ENCODE assay signal across 20 mouse cellular contexts in genomic region chr13:46759281-46759809, GRCm38 (mm10). TPM values are rescaled to one million over a fixed set of nuclear protein-coding genes. Genes with fewer than 3 reads are reported as not detected.
A peak's percentile ranks its signal among the peaks of the same experiment; 100 is the strongest.
DNase-seq lines count a peak whose midpoint lies in the region; ATAC-seq and TF ChIP-seq lines count a peak whose summit lies in the region.
"Had no signal": no experiment of that assay in that cellular context is flagged by ENCODE, and none has a peak within 500 bp of the region (broad histone marks: within the 10 kb centered on the region; RNA-seq: fewer than 3 reads in every experiment).

No protein-coding gene starts in this region.

- no peaks in the 10 kb centered on the region for H3K9me3 ChIP-seq in hindbrain, embryonic 14.5 days (ENCODE audit: control insufficient read depth, low read length)
- no peaks in the 10 kb centered on the region for H3K9me3 ChIP-seq in hindbrain, embryonic 16.5 days (ENCODE audit: control insufficient read depth, low read length)
- no peaks in the 10 kb centered on the region for H3K9me3 ChIP-seq in ES-Bruce4 (replicated peaks; ENCODE audit: control insufficient read depth, insufficient read depth, low read length, poor library complexity, severe bottlenecking)
- no peaks in the 10 kb centered on the region for H3K9me3 ChIP-seq in midbrain, postnatal 0 days (ENCODE audit: low read length)
- H3K9me3 ChIP-seq: embryonic facial prominence, embryonic 15.5 days had no signal

- H3K27me3 ChIP-seq in hindbrain, embryonic 14.5 days (ENCODE audit: control insufficient read depth, insufficient read depth, low read length): no peaks in the 10 kb centered on the region
- H3K27me3 ChIP-seq in hindbrain, embryonic 16.5 days (replicated peaks; ENCODE audit: control insufficient read depth, insufficient read depth, low read length): no peaks in the 10 kb centered on the region
- no peaks in the 10 kb centered on the region for H3K27me3 ChIP-seq in ES-Bruce4 (ENCODE audit: control insufficient read depth, insufficient read depth, low read length, poor library complexity, severe bottlenecking)
- no peaks in the 10 kb centered on the region for H3K27me3 ChIP-seq in midbrain, postnatal 0 days (ENCODE audit: insufficient read depth, low read length)
- H3K27me3 ChIP-seq: embryonic facial prominence, embryonic 15.5 days had no signal

- no peak for TF ChIP-seq EP300 in ES-Bruce4 (IDR thresholded peaks at IDR 0.05; ENCODE audit: insufficient read depth, low read depth, low read length)

- 37% methylated on average over 8 of the region's 8 CpGs for WGBS in hindbrain, embryonic 14.5 days
- 45% methylated on average over 8 of the region's 8 CpGs for WGBS in hindbrain, embryonic 16.5 days
- WGBS in midbrain, postnatal 0 days: 40% methylated on average over 8 of the region's 8 CpGs

- DNase-seq in hindbrain, embryonic 14.5 days (ENCODE audit: low spot score): no peak
- DNase-seq in midbrain, postnatal 0 days (ENCODE audit: low spot score): peak; percentile 10
- no peak for DNase-seq in cerebellum, postnatal 10 days
- no peak for DNase-seq in layer of hippocampus, adult 11-12 months (ENCODE audit: low spot score)
- no peak for DNase-seq in left cerebral cortex, adult 2 months (ENCODE audit: extremely low spot score in 1 of 2, low spot score in 2 of 2)
- DNase-seq: adrenal gland, postnatal 14 days; cerebellum, adult 9-10 months; gastrocnemius, postnatal 14 days; heart, adult 11 months; kidney, adult 11 months; right cerebral cortex, postnatal 14 days; thymus, postnatal 36 days had no signal

- H3K4me2 ChIP-seq in hindbrain, embryonic 14.5 days (replicated peaks): no peak overlapping the region
- H3K4me2 ChIP-seq in hindbrain, embryonic 16.5 days (ENCODE audit: low read length): no peak overlapping the region
- no peak overlapping the region for H3K4me2 ChIP-seq in midbrain, postnatal 0 days (ENCODE audit: low read depth, low read length, poor library complexity, severe bottlenecking)
- H3K4me2 ChIP-seq: embryonic facial prominence, embryonic 15.5 days; heart, embryonic 11.5 days had no signal

- no peak for TF ChIP-seq CTCF in ES-Bruce4 (IDR thresholded peaks at IDR 0.05; ENCODE audit: low read depth, low read length)
- TF ChIP-seq CTCF in midbrain, postnatal 0 days (IDR thresholded peaks at IDR 0.05): no peak
- no peak for TF ChIP-seq CTCF in left cerebral cortex, adult 2 months (IDR thresholded peaks at IDR 0.05)

- H3K4me1 ChIP-seq in hindbrain, embryonic 14.5 days (replicated peaks; ENCODE audit: control insufficient read depth, insufficient read depth, low read length): no peaks in the 10 kb centered on the region; the same call in 1 of the 2 replicates
- no peaks in the 10 kb centered on the region; the same call in none of the 2 replicates for H3K4me1 ChIP-seq in hindbrain, embryonic 16.5 days (ENCODE audit: control insufficient read depth, insufficient read depth, low read depth, low read length)
- no peaks in the 10 kb centered on the region for H3K4me1 ChIP-seq in ES-Bruce4 (ENCODE audit: control insufficient read depth, insufficient read depth, low read length)
- H3K4me1 ChIP-seq in midbrain, postnatal 0 days (ENCODE audit: insufficient read depth, low read length): no peaks in the 10 kb centered on the region
- H3K4me1 ChIP-seq: embryonic facial prominence, embryonic 15.5 days had no signal

- H3K36me3 ChIP-seq in hindbrain, embryonic 14.5 days (replicated peaks; ENCODE audit: control insufficient read depth, insufficient read depth): peaks cover 39% of the 10 kb centered on the region
- peaks cover 7% of the 10 kb centered on the region; the same call in 1 of the 2 replicates for H3K36me3 ChIP-seq in hindbrain, embryonic 16.5 days (ENCODE audit: control insufficient read depth, insufficient read depth, low read length)
- H3K36me3 ChIP-seq in ES-Bruce4 (ENCODE audit: control insufficient read depth, insufficient read depth, low read length, poor library complexity, severe bottlenecking): peaks cover 3% of the 10 kb centered on the region; the same call in 1 of the 2 replicates
- H3K36me3 ChIP-seq in midbrain, postnatal 0 days (ENCODE audit: insufficient read depth, low read length): peaks cover 11% of the 10 kb centered on the region

- intact Hi-C loops in left cerebral cortex, adult 2 months (cut with DNase I): no loop called here

- H3K4me3 ChIP-seq in hindbrain, embryonic 14.5 days (replicated peaks; ENCODE audit: low read length): no peak overlapping the region
- H3K4me3 ChIP-seq in hindbrain, embryonic 16.5 days (ENCODE audit: low read length): no peak overlapping the region
- H3K4me3 ChIP-seq in ES-Bruce4 (ENCODE audit: low read depth, low read length): peak overlapping the region; percentile 35; the same call in 1 of the 2 replicates
- H3K4me3 ChIP-seq in midbrain, postnatal 0 days (ENCODE audit: low read depth, low read length): no peak overlapping the region
- no peak overlapping the region for H3K4me3 ChIP-seq in left cerebral cortex, adult 2 months
- H3K4me3 ChIP-seq: embryonic facial prominence, embryonic 15.5 days had no signal

- H3K27ac ChIP-seq in hindbrain, embryonic 14.5 days: peak overlapping the region; percentile 8
- no peak overlapping the region for H3K27ac ChIP-seq in hindbrain, embryonic 16.5 days (ENCODE audit: low read depth, low read length)
- peak overlapping the region; percentile 28; the same call in 1 of the 2 replicates for H3K27ac ChIP-seq in ES-Bruce4 (ENCODE audit: insufficient read depth, low read length)
- H3K27ac ChIP-seq in midbrain, postnatal 0 days (ENCODE audit: low read depth, low read length): no peak overlapping the region
- no peak overlapping the region for H3K27ac ChIP-seq in left cerebral cortex, adult 2 months
- H3K27ac ChIP-seq: embryonic facial prominence, embryonic 15.5 days; kidney, postnatal 0 days; macrophage had no signal

- no peak for ATAC-seq in hindbrain, embryonic 14.5 days (ENCODE audit: low FRiP score)
- ATAC-seq in hindbrain, embryonic 16.5 days: no peak
- ATAC-seq in inflammation-experienced regulatory T-cells, adult 6 months: peak; percentile 21
- ATAC-seq in midbrain, postnatal 0 days (ENCODE audit: low FRiP score): 0 out of 2 replicates have a peak, but pooled peaks have one; percentile 44
- ATAC-seq: forebrain, embryonic 16.5 days had no signal

- no peak for TF ChIP-seq POLR2A in ES-Bruce4 (IDR thresholded peaks at IDR 0.05; ENCODE audit: insufficient read depth, low read length)

- H3K9ac ChIP-seq in hindbrain, embryonic 14.5 days: peak overlapping the region; percentile 28; the same call in 1 of the 2 replicates
- no peak overlapping the region for H3K9ac ChIP-seq in hindbrain, embryonic 16.5 days (ENCODE audit: low read depth, low read length)
- H3K9ac ChIP-seq in ES-Bruce4 (ENCODE audit: low read depth, poor library complexity, severe bottlenecking): peak overlapping the region; percentile 24; the same call in 1 of the 2 replicates
- no peak overlapping the region for H3K9ac ChIP-seq in midbrain, postnatal 0 days (replicated peaks; ENCODE audit: low read length, poor library complexity, severe bottlenecking)
- H3K9ac ChIP-seq: embryonic facial prominence, embryonic 15.5 days had no signal

RNA-seq across cellular contexts. Expression of gene Nup153, which starts 31.6 kb away (rescaled TPM):
- 25.9 and 33.2 TPM in 2 replicates for polyA plus RNA-seq in hindbrain, embryonic 14.5 days (2014; fragmentation: Nextera tagmentation; extraction: Ambion mirVana)
- 15.3 and 15.9 TPM in 2 replicates for polyA plus RNA-seq in hindbrain, embryonic 16.5 days (2015; fragmentation: Nextera tagmentation; extraction: Ambion mirVana)
- 221 and 232 TPM in 2 replicates for polyA plus RNA-seq in ES-Bruce4 (2011; ENCODE audit: insufficient read depth, insufficient read length, low read depth, missing spikeins)
- polyA plus RNA-seq in inflammation-experienced regulatory T-cells, adult 6 months (2017; shearing (Covaris generic)): 10 to 100 TPM; 45.4 to 74.4 (median 73.1) TPM
- total RNA-seq in midbrain, postnatal 0 days (2014; rRNA removed): 61.7 and 75.0 TPM in 2 replicates
- polyA plus RNA-seq in midbrain, postnatal 0 days (2015; fragmentation: Nextera tagmentation; extraction: Ambion mirVana): 11.8 and 12.6 TPM in 2 replicates
- 10 to 100 TPM; 56.2 to 57.9 TPM for total RNA-seq in left cerebral cortex, adult 2 months (2021)

Comparison
In these comparisons a context has a peak if more than half of its experiments do, and no peak if none do; other contexts are left out.
1. H3K27ac ChIP-seq: peak in hindbrain, embryonic 14.5 days (single experiment) and ES-Bruce4 (single experiment); none in hindbrain, embryonic 16.5 days (single experiment), midbrain, postnatal 0 days (single experiment) and left cerebral cortex, adult 2 months (single experiment).
2. H3K9ac ChIP-seq: peak in hindbrain, embryonic 14.5 days (single experiment) and ES-Bruce4 (single experiment); none in hindbrain, embryonic 16.5 days (single experiment) and midbrain, postnatal 0 days (single experiment).
3. ATAC-seq: peak in inflammation-experienced regulatory T-cells, adult 6 months (single experiment) and midbrain, postnatal 0 days (single experiment); none in hindbrain, embryonic 14.5 days (single experiment) and hindbrain, embryonic 16.5 days (single experiment).